Mouse (Mus musculus) urinary bladder, adult 18-20 months (tissue): ENCODE measurements around the gene Thada.

Source experiments
- DNase-seq, 2 experiments: peaks; one replicate each; pipeline ENCODE4 v3.0.0; 2022; ENCODE audit warnings: low spot score in 2 of 2, mixed read lengths in 2 of 2

The Thada gene

DNA sequence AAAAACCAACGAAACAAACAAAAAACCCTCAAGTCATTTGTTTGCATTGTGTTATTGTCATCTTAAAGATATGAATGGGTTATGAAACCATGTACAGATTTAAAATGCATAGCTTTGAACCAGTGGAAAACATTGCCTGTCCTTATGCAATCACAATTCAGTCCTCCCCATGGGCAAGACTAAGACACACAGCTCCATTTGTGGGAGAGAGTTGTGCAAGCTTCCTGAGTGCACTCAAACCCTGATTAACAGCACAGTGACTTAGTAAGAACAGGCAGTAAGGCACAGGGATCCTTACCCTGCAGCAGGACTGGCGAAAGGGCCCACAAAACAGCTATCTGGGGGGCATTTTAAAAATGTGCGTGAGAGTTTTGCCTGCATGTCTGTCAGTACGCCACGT is 11.2 kb upstream of the Thada start:
- DNase-seq, result no peak

DNA sequence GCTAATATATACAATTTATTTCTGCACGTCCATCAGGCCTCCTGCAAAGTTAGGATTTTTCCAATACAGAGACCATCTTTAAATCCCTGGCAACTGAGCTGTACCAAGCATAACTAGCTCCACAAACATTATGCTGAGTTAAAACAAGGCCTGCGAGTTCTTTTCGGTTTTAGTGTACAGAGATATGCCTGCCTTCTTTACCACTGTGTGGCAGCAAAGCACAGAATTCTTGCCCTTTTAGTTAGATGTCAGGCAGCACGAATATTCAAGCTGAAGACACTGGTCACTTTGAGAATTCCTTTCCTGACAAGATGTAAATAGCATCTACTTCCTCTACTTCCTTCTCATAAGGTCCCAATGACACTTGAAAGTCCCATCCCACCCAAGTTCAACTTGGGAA is 8.3 kb upstream of the Thada start:
- DNase-seq, result no peak

DNA sequence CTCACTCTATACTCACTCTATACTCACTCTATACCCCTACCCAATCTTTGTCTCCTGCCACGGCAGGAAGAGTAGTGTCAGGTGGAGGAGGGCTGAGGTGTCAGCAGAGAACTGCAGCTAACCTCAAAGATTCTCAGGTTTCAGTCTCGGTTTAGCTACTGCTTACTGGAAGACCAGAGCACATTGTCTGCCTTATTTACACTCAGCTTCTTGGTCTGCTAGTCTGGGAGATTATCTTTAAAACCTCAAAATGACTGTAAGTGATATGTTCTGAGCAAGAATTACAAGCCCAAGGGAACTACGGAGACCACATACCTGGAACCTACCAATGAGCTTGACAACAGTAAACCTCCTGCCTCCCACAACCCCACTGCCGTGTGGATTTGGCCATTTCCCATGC is 31.0 kb downstream of the Thada start:
- DNase-seq, result no peak

DNA sequence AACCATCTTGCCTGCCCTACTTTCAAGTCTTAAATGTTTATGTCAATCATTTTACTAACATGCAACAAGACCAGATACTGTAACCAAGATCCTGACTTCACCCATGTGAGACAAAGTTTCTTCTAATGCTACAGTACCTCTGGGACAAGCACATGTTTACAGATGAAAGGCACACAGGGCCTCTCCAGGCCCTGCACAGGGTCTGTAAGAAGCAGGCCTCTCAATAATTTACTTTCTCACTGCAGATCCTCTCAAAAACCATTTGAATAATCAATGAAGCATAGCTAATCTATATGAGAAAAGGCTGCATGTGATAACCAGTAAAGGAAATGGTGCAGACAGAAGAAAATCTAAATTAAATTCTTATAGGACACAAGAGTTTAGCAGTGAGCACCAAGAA is 31.8 kb downstream of the Thada start:
- no peak for DNase-seq

DNA sequence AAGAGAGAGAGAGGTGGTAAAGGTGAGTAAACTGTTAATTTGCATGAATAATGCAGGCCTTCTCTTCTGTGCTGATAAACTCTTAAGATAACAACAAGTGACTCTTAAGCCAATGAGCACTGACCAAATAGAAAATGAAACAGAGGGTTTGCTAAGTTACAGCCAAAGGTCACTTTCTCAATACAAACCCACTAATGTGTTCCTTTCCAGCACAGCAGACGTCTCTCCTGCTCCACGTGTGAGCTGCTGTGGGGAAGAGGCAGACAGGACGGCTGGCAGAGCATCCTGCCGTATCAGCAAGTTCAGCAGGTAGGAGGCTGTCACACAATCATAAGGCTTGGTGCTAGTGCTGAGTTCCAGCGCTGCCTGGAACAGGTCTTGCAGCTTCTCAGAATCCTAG is 34.0 kb downstream of the Thada start:
- DNase-seq, result no peak

DNA sequence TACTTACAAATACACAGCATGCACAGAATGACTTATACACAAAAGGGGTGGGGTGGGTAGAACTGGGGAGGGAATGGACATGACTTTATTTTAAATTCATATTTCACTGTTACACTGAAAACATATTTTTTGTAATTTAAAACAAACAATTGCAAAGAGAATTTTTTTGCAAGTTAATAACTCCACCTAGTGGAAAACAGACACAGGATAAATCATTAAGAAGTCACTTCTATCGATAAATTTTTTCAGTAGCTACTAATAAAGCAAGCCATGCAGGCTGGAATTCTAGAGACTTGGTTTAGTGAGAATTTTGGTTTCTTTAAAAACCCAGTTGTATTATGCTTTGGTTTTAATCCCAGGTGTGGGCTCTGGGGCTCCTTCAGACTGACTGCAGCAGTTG is 41.7 kb downstream of the Thada start:
- DNase-seq, result no peak

DNA sequence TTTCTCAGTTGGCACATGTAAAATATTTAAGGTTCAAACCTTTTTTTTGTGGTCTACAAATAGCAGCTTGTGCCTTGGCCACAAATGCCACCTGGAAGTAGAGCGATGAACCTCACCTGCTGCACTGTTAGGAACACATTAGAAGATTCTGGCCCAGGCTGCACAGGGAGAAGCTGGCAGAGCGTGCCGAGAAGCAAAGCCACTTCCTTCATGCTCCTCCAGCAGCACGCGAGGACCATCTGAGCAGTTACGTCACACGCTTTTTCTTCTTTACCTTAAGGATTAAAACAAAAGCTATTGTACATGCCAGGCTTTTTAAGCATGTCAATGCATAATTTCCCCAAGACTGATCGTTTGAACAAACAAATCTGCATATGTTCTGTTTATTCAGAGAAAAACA is 43.1 kb downstream of the Thada start:
- no peak for DNase-seq

DNA sequence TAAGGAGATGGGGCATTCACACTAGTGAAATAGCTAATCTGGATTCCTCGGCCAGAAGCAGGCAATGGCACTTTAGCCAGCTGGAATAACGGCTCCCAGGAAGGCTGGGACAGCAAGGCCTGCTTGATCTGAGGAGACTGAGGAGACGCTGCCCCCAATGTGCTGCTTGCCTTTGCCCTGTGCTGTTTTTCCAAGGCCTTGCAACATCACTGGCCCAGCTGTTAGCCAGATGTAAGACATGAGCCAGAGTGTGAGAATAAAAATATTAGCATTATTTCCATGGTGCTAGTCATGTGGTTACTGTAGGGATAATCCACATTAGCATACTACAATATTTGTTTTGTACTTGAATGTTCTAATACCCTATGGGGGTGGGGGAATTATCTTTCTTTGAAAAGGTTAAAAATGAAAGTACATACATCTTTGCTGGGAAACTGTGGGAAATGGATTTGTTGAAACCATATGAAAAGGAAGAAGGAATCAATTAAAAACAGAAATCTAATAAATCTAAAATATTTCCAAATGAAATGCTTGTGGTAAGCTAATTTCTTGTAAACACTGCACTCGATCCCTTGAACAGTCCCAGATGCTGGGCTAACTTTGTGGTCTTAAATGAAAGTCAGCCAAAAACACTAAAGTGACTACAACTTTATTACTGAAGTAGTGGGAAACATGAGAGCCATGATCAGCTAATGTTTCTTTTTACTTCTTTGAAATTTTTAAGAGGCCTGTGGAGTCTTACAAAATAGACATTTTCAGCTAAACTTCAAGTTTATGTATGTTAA is 43.8 kb downstream of the Thada start:
- peak in 1 of 2 experiments; percentile 48 for DNase-seq

DNA sequence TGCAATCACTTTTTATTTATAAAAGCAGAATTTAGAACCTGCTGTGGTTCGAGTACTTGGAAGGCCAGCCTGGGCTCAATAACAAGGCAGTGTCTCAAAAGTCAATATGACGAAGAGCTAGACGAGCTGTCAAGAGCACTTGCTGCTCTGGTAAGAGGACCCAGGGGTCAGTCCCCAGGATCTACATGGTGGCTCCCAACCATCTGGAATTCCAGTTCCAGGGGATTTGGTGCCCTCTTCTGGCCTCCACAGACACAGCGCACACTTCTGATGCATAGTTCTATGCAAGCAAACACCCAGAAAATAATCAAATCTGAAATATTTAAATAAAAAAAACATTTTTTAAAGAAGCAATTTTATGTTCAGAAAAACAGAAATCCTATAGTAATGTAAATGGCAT is 45.0 kb downstream of the Thada start:
- DNase-seq, result no peak

DNA sequence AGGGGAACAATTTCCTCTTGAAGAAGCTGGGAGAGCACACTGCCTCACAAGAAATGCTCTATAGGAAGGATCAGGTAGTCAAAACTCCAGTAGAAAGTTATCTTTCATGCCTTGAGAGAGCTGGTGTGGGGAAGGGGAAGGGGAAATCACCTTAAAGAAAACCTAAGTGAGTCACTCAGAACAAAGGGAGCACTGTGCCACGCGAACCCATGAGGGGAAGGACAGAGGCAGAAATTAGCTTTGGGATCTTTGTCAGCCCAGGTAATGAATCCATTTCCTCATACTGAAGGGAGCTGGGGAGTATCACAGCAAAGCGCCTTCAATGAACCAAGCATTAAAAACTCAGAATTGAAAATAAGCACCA is 45.7 kb downstream of the Thada start:
- DNase-seq, result no peak

DNA sequence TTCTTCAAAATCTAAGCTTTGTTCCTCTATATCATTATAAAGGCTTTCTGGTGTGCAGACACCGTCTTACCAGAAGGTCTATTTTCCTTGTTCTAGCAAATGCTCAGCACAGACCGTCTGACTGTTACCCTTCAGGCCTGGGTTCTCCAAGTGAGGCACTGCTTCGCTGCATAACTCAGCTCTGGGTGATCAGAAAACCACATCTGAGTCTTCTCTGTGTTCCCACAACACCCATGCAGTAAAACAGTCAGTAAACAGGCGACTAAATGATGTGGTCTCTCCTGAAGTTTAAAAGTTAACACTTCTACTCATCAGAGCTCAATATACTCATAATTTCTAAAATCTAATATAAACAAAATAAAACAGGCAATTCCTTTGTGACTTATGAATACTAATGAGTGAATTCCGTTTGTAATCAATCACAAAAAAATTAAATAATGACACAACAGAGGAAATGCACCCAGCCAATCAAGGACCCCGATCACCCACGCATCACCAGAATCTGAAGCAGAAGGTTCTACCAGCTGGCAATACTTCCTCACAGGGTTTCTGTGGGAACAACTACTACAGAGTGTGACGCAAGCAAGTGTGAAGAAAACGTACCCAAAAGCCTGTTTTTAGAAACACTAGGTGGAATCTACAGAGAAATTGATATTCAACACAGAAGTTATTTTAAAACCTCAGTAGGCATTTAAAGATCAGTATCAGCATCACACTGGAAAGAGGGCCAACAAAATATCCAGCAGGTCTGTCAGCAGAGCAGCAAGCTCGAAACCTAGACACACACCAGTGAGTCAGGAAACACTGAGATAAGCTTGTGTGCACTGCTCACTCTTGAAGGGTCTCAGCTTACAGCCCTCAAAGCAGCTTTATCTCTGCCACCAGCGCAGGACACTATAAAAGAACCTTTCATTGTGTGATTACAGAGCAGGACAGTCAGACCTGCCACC is 46.4 kb downstream of the Thada start:
- peak in 1 of 2 experiments; percentile 8 for DNase-seq

DNA sequence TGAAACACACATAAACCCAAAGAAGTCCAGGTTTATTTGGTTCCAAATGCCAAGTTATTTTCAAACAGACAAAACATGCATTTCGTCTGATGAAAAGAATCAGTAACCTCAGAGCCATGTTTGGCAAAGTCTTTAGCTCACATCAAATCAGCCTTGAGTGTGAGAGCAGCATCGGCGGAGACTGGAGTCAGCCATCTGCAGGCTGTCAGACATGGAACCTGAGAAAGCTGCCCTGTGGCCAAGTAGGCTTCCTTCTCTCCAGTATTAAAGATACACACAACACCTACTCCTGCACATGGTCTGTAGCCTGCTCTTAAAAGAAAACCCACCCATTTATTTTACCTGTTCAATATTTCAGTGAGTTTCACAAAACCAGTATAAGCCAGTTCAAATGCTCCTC is 50.1 kb downstream of the Thada start:
- DNase-seq, result no peak

DNA sequence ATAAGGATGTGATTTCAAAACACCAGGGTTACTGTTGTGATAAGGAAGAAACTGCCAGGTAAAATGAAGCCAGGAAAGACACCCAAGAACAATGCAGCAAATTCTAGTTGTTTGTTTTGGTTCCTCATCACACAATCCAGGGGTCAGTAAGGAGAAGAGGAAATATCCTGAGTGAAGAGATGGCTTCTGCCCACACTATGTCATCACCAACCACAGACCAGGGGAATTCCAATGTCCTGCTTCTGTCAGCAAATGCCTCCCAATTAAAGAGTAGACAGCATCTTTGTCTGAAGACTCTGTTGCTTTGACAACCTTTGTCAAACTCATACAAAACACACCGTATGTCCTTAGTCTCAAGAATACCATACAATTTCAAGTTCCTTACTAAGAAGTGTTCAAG is 57.3 kb downstream of the Thada start:
- no peak for DNase-seq

DNA sequence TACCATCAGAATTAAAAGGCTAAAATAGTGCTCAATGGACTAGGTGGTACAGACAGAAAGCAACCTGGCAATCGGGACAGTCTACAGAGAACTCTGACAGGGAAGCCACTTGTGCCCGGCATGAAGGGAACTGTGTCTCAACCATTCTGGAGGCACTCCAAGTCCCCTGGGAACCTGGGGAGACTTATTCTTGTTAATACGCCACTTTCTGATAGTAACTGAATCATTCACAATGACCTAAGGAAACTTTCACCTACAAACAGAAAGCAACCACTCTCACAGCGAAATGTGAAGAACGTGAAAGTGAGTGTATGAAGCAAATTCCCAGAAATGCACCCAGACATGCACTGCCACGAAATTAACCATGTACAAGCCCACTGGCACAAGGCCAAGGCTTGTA is 60.4 kb downstream of the Thada start:
- DNase-seq, result no peak

DNA sequence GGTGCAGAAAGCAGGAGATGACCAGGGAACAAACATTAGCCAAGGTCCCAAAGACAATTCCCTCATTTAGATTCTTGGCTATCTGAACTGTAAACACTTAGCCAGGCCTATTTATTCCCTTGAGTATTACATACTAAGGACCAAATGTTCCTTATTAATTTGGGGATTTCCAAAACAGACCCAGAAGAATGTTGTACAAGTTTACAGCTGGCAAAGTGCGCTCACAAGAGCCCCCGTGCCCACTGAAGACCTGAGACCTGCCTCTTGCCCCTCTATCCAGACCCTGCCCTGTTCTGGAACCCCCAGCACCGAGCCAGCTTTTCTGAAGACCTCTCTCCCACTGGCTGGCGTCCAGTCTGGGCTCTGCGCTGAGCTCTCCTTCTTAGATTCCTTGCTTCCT is 64.2 kb downstream of the Thada start:
- DNase-seq, result no peak

DNA sequence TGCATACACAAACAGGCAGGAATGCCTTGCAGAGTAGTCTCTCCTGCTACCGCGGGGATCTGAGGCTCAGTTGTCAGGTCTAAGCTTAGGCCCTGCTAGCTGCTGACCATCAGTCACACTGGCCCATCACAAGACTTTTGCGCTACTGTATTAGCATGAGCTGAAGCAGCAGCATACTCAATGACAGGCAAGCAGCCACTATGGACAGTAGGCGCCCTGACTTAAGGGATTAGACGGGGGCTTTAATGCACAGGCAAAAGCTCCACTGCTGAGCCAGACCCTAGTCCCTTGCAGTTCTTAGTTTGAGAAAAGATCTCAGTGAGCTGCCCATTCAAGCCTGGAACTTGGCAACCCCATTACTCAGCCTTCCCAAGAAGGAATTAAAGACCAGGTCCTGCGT is 66.6 kb downstream of the Thada start:
- no peak for DNase-seq

DNA sequence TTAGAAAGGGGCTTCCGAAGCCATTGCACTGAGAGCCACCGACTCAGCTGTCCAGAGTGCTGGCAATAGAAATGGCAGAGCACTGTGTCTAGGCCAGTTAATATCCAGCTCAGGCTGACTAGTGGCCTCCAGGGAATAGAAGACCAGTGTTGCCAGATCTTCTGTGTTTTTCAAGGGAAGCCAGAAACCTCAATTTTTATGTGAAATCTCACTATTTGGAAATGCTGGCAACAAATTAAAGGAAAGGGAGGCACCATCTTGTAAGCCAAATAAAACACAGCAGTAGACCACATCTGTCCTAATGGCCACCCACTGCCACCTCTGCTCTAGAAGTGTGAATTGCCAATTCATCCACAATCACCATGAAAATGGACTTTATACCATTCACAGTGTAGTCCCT is 76.0 kb downstream of the Thada start:
- no peak for DNase-seq

DNA sequence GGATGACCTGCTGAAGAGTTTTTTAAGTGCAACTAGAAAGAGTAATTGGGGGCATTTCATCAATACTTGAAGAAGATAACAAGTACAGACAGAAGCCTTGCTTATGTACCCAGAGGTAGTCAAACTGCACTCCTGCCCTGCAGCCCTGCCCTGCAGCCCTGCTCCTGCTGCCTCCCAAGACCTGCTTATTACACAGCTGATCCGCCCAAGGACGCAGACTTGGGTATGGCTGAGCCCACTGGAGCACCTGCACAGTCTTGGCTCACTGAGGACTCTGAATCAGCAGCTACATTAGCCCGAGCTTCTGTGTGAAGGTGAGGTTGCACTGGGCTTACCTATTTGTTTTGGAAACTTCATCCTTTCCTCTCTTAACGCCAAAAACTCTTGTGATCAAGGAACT is 79.8 kb downstream of the Thada start:
- no peak for DNase-seq

DNA sequence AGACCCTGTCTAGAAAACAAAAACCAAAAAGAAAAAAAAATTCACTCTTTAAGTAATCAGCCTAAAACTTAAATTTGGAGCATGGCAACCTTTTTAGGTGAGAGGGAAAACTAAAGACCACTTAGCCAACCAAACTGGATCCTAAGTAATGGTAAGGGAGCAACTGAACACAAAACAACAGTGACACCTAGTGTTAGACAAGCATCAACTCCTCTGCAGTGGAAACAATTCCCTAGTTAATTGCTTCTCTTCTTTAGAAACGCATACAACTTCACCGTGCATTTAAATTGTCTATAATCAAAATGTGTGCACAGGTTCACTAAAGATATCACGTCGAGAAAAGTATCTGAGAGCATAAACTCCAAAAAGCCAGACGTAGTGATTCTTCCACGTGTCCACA is 80.3 kb downstream of the Thada start:
- DNase-seq, result no peak

DNA sequence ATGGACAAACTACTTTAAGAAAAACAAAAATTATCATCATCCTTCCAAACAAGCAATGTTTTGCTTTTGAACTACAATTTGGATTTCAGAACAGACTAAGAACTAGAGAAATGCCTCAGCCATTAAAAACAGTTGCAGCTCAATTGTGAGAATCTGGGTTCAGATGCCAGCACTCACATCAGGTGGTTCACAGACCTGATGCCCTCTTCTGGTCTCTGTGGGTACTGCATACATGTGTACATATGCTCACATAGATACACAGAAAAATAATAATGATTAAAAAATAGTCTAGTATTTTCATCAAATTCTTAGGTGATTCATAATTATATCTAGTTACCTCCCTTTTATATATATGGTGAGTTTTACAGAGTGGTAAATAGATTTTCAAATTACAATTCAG is 81.3 kb downstream of the Thada start:
- no peak for DNase-seq

DNA sequence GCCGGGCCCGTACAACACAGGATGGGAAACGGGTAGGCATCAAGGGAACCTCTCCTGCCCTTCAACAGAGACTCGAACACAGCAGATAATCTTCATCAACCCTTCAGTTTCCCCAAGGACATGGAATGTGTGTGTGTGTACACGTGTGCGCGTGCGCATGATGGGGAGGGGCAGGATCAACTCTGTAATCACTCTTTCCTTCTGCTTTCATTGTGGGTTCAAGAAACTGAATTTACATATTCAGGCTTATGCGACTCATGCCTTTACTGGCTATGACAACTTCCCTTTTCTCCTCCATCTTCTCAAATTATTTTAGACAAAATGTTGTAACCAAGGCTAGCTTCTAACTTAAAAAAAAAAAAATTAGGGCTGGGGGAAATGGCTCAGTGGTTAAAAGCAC is 85.7 kb downstream of the Thada start:
- DNase-seq, result no peak

DNA sequence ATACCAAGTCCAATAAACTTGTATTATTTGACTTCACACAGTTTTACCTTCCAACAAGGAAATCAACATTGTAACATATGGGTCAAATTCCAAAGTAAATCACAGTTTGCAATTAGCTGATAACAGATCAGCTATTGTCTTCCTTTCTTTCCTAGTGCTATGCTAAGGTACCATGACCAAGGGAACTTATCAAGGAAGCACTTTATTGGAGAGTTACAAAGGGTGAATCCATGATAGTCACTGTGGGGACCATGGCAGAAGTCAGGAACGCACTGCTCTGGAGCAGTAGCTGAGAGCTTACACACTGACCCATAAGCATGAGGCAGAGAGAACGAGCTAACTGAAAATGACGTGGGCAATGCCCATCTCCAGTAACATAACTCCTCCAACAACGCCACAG is 89.1 kb downstream of the Thada start:
- no peak for DNase-seq

DNA sequence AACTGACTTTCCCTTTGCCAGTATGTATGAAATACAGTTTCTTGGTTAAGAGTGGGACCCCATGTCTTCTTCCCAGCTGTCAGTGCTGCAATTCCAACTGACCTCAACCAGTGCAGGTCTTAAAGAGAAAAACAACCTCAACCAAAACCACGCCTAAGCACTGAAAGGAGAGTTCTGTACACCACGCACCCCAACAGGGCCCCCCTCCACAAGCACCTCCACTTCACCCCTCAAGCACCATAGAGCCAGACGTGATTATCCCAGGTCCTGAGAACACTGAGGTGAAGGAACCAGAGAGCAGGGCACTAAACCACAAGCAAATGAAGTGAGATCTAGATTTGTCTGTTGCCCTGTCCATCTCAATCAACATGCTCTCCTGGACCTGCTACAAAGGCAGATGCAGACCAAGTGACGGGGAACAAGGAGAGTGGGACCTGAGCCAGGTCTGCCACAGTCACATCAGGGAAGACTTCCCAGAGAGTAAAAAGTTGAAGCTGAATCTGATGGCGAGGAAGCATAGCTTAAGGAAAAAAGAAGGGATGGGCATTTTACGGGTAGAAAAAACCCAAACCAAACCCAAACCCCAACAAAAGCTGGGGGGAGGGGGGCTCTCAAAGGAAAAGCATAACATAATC is 93.5 kb downstream of the Thada start:
- DNase-seq, result no peak
